ENCODE assay signal across 16 mouse cellular contexts in genomic region chr7:68610499-68610898, GRCm38 (mm10).
"Had no signal": no experiment of that assay in that cellular context is flagged by ENCODE, and none has a peak within 500 bp of the region (broad histone marks: within the 10 kb centered on the region; RNA-seq: fewer than 3 reads in every experiment).

No protein-coding gene starts in this region.

- H3K4me3 ChIP-seq: neural tube, embryonic 13.5 days; neural tube, embryonic 15.5 days; stomach, embryonic 15.5 days had no signal

- DNase-seq: retina, postnatal 1 day; right cerebral cortex, adult 18-20 months; right cerebral cortex, postnatal 14 days; right cerebral cortex, postnatal 25 days; right cerebral cortex, postnatal 4 days; spleen, adult 18-20 months; thymus, adult 18-20 months; thymus, adult 2 months; thymus, postnatal 14 days; thymus, postnatal 25 days; thymus, postnatal 36 days; thymus, postnatal 4 days had no signal

- H3K27ac ChIP-seq: neural tube, embryonic 13.5 days; neural tube, embryonic 15.5 days; stomach, embryonic 15.5 days; stomach, postnatal 0 days had no signal

- H3K9ac ChIP-seq: neural tube, embryonic 13.5 days; neural tube, embryonic 15.5 days; stomach, embryonic 15.5 days had no signal

- H3K27me3 ChIP-seq: neural tube, embryonic 13.5 days; neural tube, embryonic 15.5 days; stomach, embryonic 15.5 days had no signal

- H3K4me2 ChIP-seq: neural tube, embryonic 13.5 days; neural tube, embryonic 15.5 days; stomach, embryonic 15.5 days had no signal

- H3K36me3 ChIP-seq: neural tube, embryonic 13.5 days; neural tube, embryonic 15.5 days; stomach, embryonic 15.5 days had no signal

- H3K4me1 ChIP-seq: neural tube, embryonic 13.5 days; neural tube, embryonic 15.5 days; stomach, embryonic 15.5 days had no signal

- H3K9me3 ChIP-seq: neural tube, embryonic 13.5 days; neural tube, embryonic 15.5 days; stomach, embryonic 15.5 days had no signal
